Mouse (Mus musculus) hindbrain, postnatal 0 days (tissue): ENCODE data around the gene Slc16a13. TPM values are rescaled to one million over a fixed set of nuclear protein-coding genes. Genes with fewer than 3 reads are reported as not detected.

ENCODE experiments used
- ATAC-seq: fragments of 200-750 bp; cut with Nextera tagmentation; 2 replicates; pipeline ENCODE4 v1.8.0; 2017; ENCODE audit warnings: mild to moderate bottlenecking, moderate TSS enrichment, moderate library complexity
- DNase-seq: peaks from one replicate; pipeline ENCODE4 v3.0.0-alpha.2; 2015; ENCODE audit warnings: low spot score
- H3K27ac ChIP-seq: fragments of 300-500 bp; sonication (generic); 2 replicates; pipeline ENCODE4 v1.5.1; 2014; ENCODE audit warnings: mild to moderate bottlenecking
- H3K27me3 ChIP-seq: fragments of 300-500 bp; sonication (generic); 2 replicates; pipeline ENCODE4 v1.6.1; 2014; ENCODE audit warnings: low read length, mixed read lengths; ENCODE audit not compliant: insufficient read depth
- H3K36me3 ChIP-seq: fragments of 300-500 bp; sonication (generic); 2 replicates; pipeline ENCODE4 v1.6.1; 2014; ENCODE audit warnings: low read length, mixed read lengths; ENCODE audit not compliant: insufficient read depth
- H3K4me1 ChIP-seq: fragments of 300-500 bp; sonication (generic); 2 replicates; pipeline ENCODE4 v1.6.1; 2014; ENCODE audit warnings: antibody characterized with exemption, low read length, mixed read lengths; ENCODE audit not compliant: insufficient read depth
- H3K4me2 ChIP-seq: fragments of 300-500 bp; sonication (generic); 2 replicates; pipeline ENCODE4 v1.6.1; 2014; ENCODE audit warnings: low read depth, mild to moderate bottlenecking, low read length, moderate library complexity, mixed read lengths
- H3K4me3 ChIP-seq: fragments of 300-500 bp; sonication (generic); 2 replicates; pipeline ENCODE4 v1.5.1; 2014; ENCODE audit warnings: low read length
- H3K9ac ChIP-seq: fragments of 300-500 bp; sonication (generic); replicated peaks from 2 replicates; pipeline ENCODE4 v1.6.1; 2014; ENCODE audit warnings: mild to moderate bottlenecking, low read length, moderate library complexity, mixed read lengths
- H3K9me3 ChIP-seq: fragments of 300-500 bp; sonication (generic); 2 replicates; pipeline ENCODE4 v1.6.1; 2016; ENCODE audit warnings: low read length, mixed read lengths
- CTCF ChIP-seq: IDR thresholded peaks from 2 replicates; pipeline ENCODE4 v1.5.1; 2016; ENCODE audit warnings: antibody characterized with exemption, control low read depth, low read depth
- WGBS: fragments of 180-500 bp; shearing (Covaris S2); extraction: QIAGEN DNeasy Blood & Tissue Kit; methylation state at CpG from one replicate; pipeline ENCODE4 v1.1.7; 2014; 5-methylcytosine and 5-hydroxymethylcytosine counted together
- microRNA counts: library from miRNA; unstranded; fragments of <30 nt; microRNA quantifications from one replicate; lab custom pipeline; 2015
- microRNA-seq, 2 experiments: library from miRNA; unstranded; fragments of <30 nt; microRNA quantifications; one replicate each; pipeline ENCODE4; 2016
- polyA plus RNA-seq: library from polyadenylated mRNA; unstranded; fragments of >200 nt; fragmentation: Nextera tagmentation; extraction: Ambion mirVana; gene quantifications from 2 replicates; pipeline ENCODE4 v1.2.1, GENCODE M21; 2015
- total RNA-seq: library from RNA; depleted of rRNA; stranded (reverse); fragments of >200 nt; gene quantifications from 2 replicates; pipeline ENCODE4 v1.2.3, GENCODE M21; 2014; rRNA removed

Slc16a13 gene
- total and polyA plus RNA-seq, 2 experiments from 2014 or later = 10.8 to 15.3 TPM

DNA sequence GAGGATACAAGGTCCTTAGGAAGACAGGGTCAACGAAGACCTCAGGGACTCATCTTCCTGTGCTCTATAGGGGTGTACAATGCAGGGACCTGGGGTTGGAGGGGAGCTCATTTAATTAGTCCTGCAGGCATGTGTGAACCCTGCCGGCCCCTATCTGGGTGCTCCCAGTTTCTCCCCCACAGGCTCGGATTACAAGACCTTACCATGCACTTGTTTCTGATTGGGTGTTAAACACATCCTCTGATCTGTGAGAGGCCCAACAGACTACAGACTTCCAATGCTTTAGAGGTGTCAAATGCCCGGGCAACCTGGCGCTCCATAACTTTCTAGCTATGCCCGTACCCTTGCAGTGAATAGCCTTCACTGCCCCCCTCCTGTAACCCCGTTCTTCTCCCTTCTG lies 52.7 kb downstream of the Slc16a13 start:
- no peak for TF ChIP-seq CTCF
- no peaks in the 10 kb centered on the region for H3K4me1 ChIP-seq
- 66% methylated on average over 7 of the region's 7 CpGs for WGBS
- no peaks in the 10 kb centered on the region for H3K27me3 ChIP-seq
- no peaks in the 10 kb centered on the region for H3K36me3 ChIP-seq
- no peak overlapping the region for H3K4me3 ChIP-seq
- H3K27ac ChIP-seq = no peak overlapping the region
- H3K4me2 ChIP-seq = no peak overlapping the region
- DNase-seq = no peak
- H3K9me3 ChIP-seq = no peaks in the 10 kb centered on the region
- no peak for ATAC-seq
- H3K9ac ChIP-seq = no peak overlapping the region

MicroRNAs within 50 kb of the gene (microRNA counts, 519-probe panel; counts per million panel counts)
- microRNA mmu-miR-195 (lab: Ali Mortazavi, UCI) (not detected), microRNA mmu-miR-497 (lab: Ali Mortazavi, UCI) (1,999 counts per million, percentile 28 among the panel's probes with 10 or more counts)

Small RNAs within 50 kb of the gene (microRNA-seq; reads per million reads assigned to microRNA genes)
- 1,844 to 2,298 reads per million in 2 experiments for gene Mir195a
- gene Mir497 = 0 reads per million in 2 experiments
- gene Mir497b = 0 reads per million in 2 experiments

Other genes starting within 250 kb of the Slc16a13 start
- gene Ctdnep1, start 239.9 kb downstream of the Slc16a13 start, total RNA-seq = 37.7 and 40.9 TPM in 2 replicates
- gene Ctdnep1, start 239.9 kb downstream of the Slc16a13 start, polyA plus RNA-seq = 24.7 and 25.0 TPM in 2 replicates
- 137 and 147 TPM in 2 replicates for gene Elp5, start 238.5 kb downstream of the Slc16a13 start, total RNA-seq
- gene Elp5, start 238.5 kb downstream of the Slc16a13 start, polyA plus RNA-seq = 168 and 170 TPM in 2 replicates
- gene Gabarap, start 229.9 kb downstream of the Slc16a13 start, total RNA-seq = 175 and 209 TPM in 2 replicates
- 548 and 563 TPM in 2 replicates for gene Gabarap, start 229.9 kb downstream of the Slc16a13 start, polyA plus RNA-seq
- gene Phf23, start 225.3 kb downstream of the Slc16a13 start, total RNA-seq = 34.3 and 47.9 TPM in 2 replicates
- 44.0 and 46.0 TPM in 2 replicates for gene Phf23, start 225.3 kb downstream of the Slc16a13 start, polyA plus RNA-seq
- 20.9 and 37.3 TPM in 2 replicates for gene Dvl2, start 220.5 kb downstream of the Slc16a13 start, total RNA-seq
- gene Dvl2, start 220.5 kb downstream of the Slc16a13 start, polyA plus RNA-seq = 18.1 and 19.3 TPM in 2 replicates
- 44.4 and 47.2 TPM in 2 replicates for gene Acadvl, start 205.7 kb downstream of the Slc16a13 start, total RNA-seq
- 65.2 and 75.2 TPM in 2 replicates for gene Acadvl, start 205.7 kb downstream of the Slc16a13 start, polyA plus RNA-seq
- gene Dlg4, start 204.1 kb downstream of the Slc16a13 start, total RNA-seq = 209 and 225 TPM in 2 replicates
- 18.8 and 22.4 TPM in 2 replicates for gene Dlg4, start 204.1 kb downstream of the Slc16a13 start, polyA plus RNA-seq
- gene Asgr1, start 167.0 kb downstream of the Slc16a13 start, total RNA-seq = 2.3 and 2.8 TPM in 2 replicates
- gene Asgr1, start 167.0 kb downstream of the Slc16a13 start, polyA plus RNA-seq = 3.7 TPM in 2 replicates
- not detected in 2 replicates for gene Asgr2, start 128.4 kb downstream of the Slc16a13 start, total RNA-seq
- not detected in 2 replicates for gene Asgr2, start 128.4 kb downstream of the Slc16a13 start, polyA plus RNA-seq
- not detected in 2 replicates for gene Mgl2, start 90.7 kb downstream of the Slc16a13 start, total RNA-seq
- 1.1 and 1.6 TPM in 2 replicates for gene Mgl2, start 90.7 kb downstream of the Slc16a13 start, polyA plus RNA-seq
- 1.7 TPM in 1 of 2 replicates, not detected in the other for gene Clec10a, start 64.9 kb downstream of the Slc16a13 start, total RNA-seq
- gene Clec10a, start 64.9 kb downstream of the Slc16a13 start, polyA plus RNA-seq = 1.3 and 1.6 TPM in 2 replicates
- 13.4 and 23.7 TPM in 2 replicates for gene Slc16a11, start 8.3 kb downstream of the Slc16a13 start, total RNA-seq
- gene Slc16a11, start 8.3 kb downstream of the Slc16a13 start, polyA plus RNA-seq = 12.9 and 14.3 TPM in 2 replicates
- 4.9 and 5.0 TPM in 2 replicates for gene Bcl6b, start 8.7 kb upstream of the Slc16a13 start, total RNA-seq
- gene Bcl6b, start 8.7 kb upstream of the Slc16a13 start, polyA plus RNA-seq = 2.4 and 2.7 TPM in 2 replicates
- gene 0610010K14Rik, start 16.9 kb upstream of the Slc16a13 start, total RNA-seq = 61.6 and 96.0 TPM in 2 replicates
- gene 0610010K14Rik, start 16.9 kb upstream of the Slc16a13 start, polyA plus RNA-seq = 172 and 185 TPM in 2 replicates
- 1.9 and 2.8 TPM in 2 replicates for gene Gm21988, start 18.8 kb upstream of the Slc16a13 start, total RNA-seq
- gene Gm21988, start 18.8 kb upstream of the Slc16a13 start, polyA plus RNA-seq = 14.2 and 15.2 TPM in 2 replicates
- 85.4 and 88.6 TPM in 2 replicates for gene Rnasek, start 18.8 kb upstream of the Slc16a13 start, total RNA-seq
- gene Rnasek, start 18.8 kb upstream of the Slc16a13 start, polyA plus RNA-seq = 597 and 610 TPM in 2 replicates
- gene Alox12, start 34.3 kb upstream of the Slc16a13 start, total RNA-seq = 0.16 and 0.36 TPM in 2 replicates
- 0.32 and 0.49 TPM in 2 replicates for gene Alox12, start 34.3 kb upstream of the Slc16a13 start, polyA plus RNA-seq
- gene Alox12e, start 101.6 kb upstream of the Slc16a13 start, total RNA-seq = not detected in 2 replicates
- gene Alox12e, start 101.6 kb upstream of the Slc16a13 start, polyA plus RNA-seq = 0.08 and 0.09 TPM in 2 replicates
- gene Alox15, start 131.0 kb upstream of the Slc16a13 start, total RNA-seq = not detected in 2 replicates
- 0.09 TPM in 1 of 2 replicates, not detected in the other for gene Alox15, start 131.0 kb upstream of the Slc16a13 start, polyA plus RNA-seq
- gene Pelp1, start 189.0 kb upstream of the Slc16a13 start, total RNA-seq = 33.7 and 57.5 TPM in 2 replicates
- gene Pelp1, start 189.0 kb upstream of the Slc16a13 start, polyA plus RNA-seq = 23.6 and 25.5 TPM in 2 replicates
- 83.3 and 106 TPM in 2 replicates for gene Arrb2, start 211.6 kb upstream of the Slc16a13 start, total RNA-seq
- gene Arrb2, start 211.6 kb upstream of the Slc16a13 start, polyA plus RNA-seq = 51.9 and 56.3 TPM in 2 replicates
- gene Med11, start 230.9 kb upstream of the Slc16a13 start, total RNA-seq = 22.9 and 23.7 TPM in 2 replicates
- 29.3 and 30.5 TPM in 2 replicates for gene Med11, start 230.9 kb upstream of the Slc16a13 start, polyA plus RNA-seq
- 0.11 and 1.2 TPM in 2 replicates for gene Zmynd15, start 238.4 kb upstream of the Slc16a13 start, total RNA-seq
- gene Zmynd15, start 238.4 kb upstream of the Slc16a13 start, polyA plus RNA-seq = 0.39 and 0.96 TPM in 2 replicates
- 2.8 and 3.3 TPM in 2 replicates for gene Cxcl16, start 238.9 kb upstream of the Slc16a13 start, total RNA-seq
- gene Cxcl16, start 238.9 kb upstream of the Slc16a13 start, polyA plus RNA-seq = 3.4 and 4.1 TPM in 2 replicates